Mouse (Mus musculus): ENCODE measurements around the gene Fbxo7.
A peak's percentile ranks its signal among the peaks of the same experiment; 100 is the strongest.

Fbxo7 gene

GRCm38 (mm10) chr10:86021749-86022473, at the start of gene Fbxo7:
TSS of gene Fbxo7 (plus strand) at chr10:86021972.
- DNase-seq: peak; percentile 99

GRCm38 (mm10) chr10:85972915-85973314, 48.9 kb upstream of the Fbxo7 start:
- peak; percentile 84 for DNase-seq

GRCm38 (mm10) chr10:85989412-85990115, 32.2 kb upstream of the Fbxo7 start:
- peak; percentile 83 for DNase-seq

- peak; percentile 61 for DNase-seq
Observed at GRCm38 (mm10) chr10:85992412-85992811, 29.4 kb upstream of the Fbxo7 start.

- peak; percentile 55 for DNase-seq
Observed at GRCm38 (mm10) chr10:85993836-85994235, 27.9 kb upstream of the Fbxo7 start.

- no peak for DNase-seq
Observed at GRCm38 (mm10) chr10:85994543-85995104, 27.1 kb upstream of the Fbxo7 start.

GRCm38 (mm10) chr10:86000447-86000846, 21.3 kb upstream of the Fbxo7 start:
- DNase-seq: no peak

GRCm38 (mm10) chr10:86006455-86006854, 15.3 kb upstream of the Fbxo7 start:
- peak; percentile 48 for DNase-seq

GRCm38 (mm10) chr10:86009688-86010087, 12.1 kb upstream of the Fbxo7 start:
- DNase-seq: peak; percentile 30

- peak; percentile 44 for DNase-seq
Observed at GRCm38 (mm10) chr10:86010636-86011035, 11.1 kb upstream of the Fbxo7 start.

- peak; percentile 27 for DNase-seq
Observed at GRCm38 (mm10) chr10:86011172-86011571, 10.6 kb upstream of the Fbxo7 start.

GRCm38 (mm10) chr10:86011781-86012180, 10.0 kb upstream of the Fbxo7 start, which contains the start of gene Bpifc:
TSS of gene Bpifc (minus strand) at chr10:86011895.
- DNase-seq: no peak

GRCm38 (mm10) chr10:86017781-86018180, 4.0 kb upstream of the Fbxo7 start:
- peak; percentile 64 for DNase-seq

- DNase-seq: peak; percentile 34
Observed at GRCm38 (mm10) chr10:86018813-86019212, 3.0 kb upstream of the Fbxo7 start.

- no peak for DNase-seq
Observed at GRCm38 (mm10) chr10:86021408-86021748, 394 bp upstream of the Fbxo7 start.

- DNase-seq: no peak
Observed at GRCm38 (mm10) chr10:86022474-86022816, 673 bp downstream of the Fbxo7 start.

GRCm38 (mm10) chr10:86023149-86023548, 1.4 kb downstream of the Fbxo7 start:
- no peak for DNase-seq

GRCm38 (mm10) chr10:86025906-86026305, 4.1 kb downstream of the Fbxo7 start:
- no peak for DNase-seq

- DNase-seq: no peak
Observed at GRCm38 (mm10) chr10:86026354-86026753, 4.6 kb downstream of the Fbxo7 start.

- DNase-seq: peak; percentile 56
Observed at GRCm38 (mm10) chr10:86026807-86027206, 5.0 kb downstream of the Fbxo7 start.

GRCm38 (mm10) chr10:86030743-86031142, 9.0 kb downstream of the Fbxo7 start:
- DNase-seq: peak; percentile 64

GRCm38 (mm10) chr10:86032517-86032916, 10.7 kb downstream of the Fbxo7 start:
- DNase-seq: peak; percentile 66

- peak; percentile 87 for DNase-seq
Observed at GRCm38 (mm10) chr10:86034007-86034728, 12.4 kb downstream of the Fbxo7 start.

All from heart, adult 11 months (tissue).